Mouse (Mus musculus): ENCODE results near the gene Pga5. TPM values are rescaled to one million over a fixed set of nuclear protein-coding genes. Genes with fewer than 3 reads are reported as not detected.

The Pga5 gene
- polyA plus RNA-seq, 1 experiment: not detected

DNA sequence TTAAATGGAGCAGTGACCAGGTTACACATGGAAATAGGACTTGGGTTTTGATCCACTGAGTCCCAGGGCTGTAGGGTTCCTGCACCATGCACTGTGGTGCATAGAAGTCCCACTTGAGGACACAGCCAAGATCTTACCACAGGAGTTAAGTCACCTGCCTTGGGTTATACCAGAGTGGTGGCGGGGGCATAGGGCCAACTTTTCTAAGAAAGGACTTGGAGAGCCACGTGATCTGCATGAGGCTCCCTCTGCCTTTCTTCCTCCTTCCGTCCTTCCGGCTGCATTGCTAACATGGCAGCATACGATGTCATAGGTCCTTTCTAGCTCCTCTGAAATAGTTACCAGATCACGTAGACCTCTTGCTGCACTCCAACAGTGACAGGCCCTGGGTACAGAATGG is 37.6 kb upstream of the Pga5 start:
- 68% methylated on average over 6 of the region's 6 CpGs for WGBS
- Histone ChIP-seq H3K27ac (ENCODE audit: control insufficient read depth, insufficient read depth, low read depth, low read length, poor library complexity) (no peak overlapping the region), H3K4me1 (ENCODE audit: control insufficient read depth, insufficient read depth, low read length) (no peaks in the 10 kb centered on the region), H3K4me3 (replicated peaks; ENCODE audit: control insufficient read depth, low read depth, low read length) (no peak overlapping the region)
- TF ChIP-seq CTCF (IDR thresholded peaks at IDR 0.05; ENCODE audit: control insufficient read depth, insufficient read depth, low read length) (no peak), POLR2A (IDR thresholded peaks at IDR 0.05; ENCODE audit: borderline replicate concordance, control insufficient read depth, low read depth, low read length) (no peak)

DNA sequence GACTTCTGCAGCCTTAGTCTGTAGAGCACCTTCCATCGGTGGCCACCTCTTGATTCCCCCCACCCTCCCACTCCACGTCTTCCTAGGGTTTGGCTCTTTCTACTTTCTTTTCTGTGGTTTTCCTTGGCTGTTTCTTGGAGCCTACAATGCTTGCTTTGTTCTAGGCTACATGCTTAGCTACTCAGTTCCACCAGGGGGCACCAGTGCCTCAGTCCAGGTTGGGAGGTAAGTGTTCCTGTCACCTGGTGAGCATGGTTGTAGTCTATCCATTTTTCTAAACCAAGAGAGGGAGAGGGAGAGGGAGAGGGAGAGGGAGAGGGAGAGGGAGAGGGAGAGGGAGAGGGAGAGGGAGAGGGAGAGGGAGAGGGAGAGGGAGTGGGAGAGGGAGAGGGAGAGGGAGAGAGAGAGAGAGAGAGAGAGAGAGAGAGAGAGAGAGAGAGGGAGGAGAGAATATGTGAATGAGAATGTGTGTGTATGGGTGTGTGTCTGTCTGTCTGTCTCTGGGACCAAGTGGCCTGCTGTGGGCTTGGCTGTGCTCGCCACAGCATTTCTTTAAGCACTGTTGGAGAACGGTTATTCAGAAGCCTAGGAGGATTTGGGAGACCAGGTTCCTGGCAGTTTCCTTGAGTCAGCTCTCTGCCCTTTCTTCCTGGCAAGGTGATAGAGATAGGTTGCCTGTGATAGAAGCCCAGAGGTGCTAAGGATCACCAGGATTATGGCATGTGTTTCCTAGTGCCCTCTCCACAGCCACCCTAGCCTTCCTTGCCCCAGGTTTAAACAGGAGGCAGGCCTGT is 37.0 kb upstream of the Pga5 start:
- WGBS: 40% methylated on average over 4 of the region's 4 CpGs
- H3K27ac ChIP-seq (ENCODE audit: control insufficient read depth, insufficient read depth, low read depth, low read length, poor library complexity): no peak overlapping the region

DNA sequence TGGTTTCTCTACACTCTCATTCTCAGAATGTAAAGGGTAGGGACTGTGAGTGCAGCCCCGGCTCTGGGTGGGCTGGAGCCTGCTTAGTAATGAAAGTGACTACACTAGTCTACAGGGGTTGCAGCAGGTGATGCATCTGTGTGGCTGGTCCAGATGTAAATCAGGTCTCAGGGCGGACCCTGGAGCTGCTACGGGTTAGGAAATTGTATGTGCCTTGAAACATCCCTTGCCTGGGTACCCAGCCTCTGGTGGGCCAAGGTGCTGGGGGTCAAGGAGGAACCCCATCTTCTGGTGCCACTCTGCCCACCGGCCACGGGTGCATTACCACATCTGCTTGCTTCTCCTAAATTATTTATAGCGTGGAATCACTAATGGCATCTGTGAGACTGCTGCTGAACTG is 36.3 kb upstream of the Pga5 start:
- TF ChIP-seq CTCF (IDR thresholded peaks at IDR 0.05; ENCODE audit: control insufficient read depth, insufficient read depth, low read length) (no peak), POLR2A (IDR thresholded peaks at IDR 0.05; ENCODE audit: borderline replicate concordance, control insufficient read depth, low read depth, low read length) (no peak)
- WGBS: 79% methylated on average over 6 of the region's 6 CpGs
- H3K27ac ChIP-seq (ENCODE audit: control insufficient read depth, insufficient read depth, low read depth, low read length, poor library complexity): no peak overlapping the region
- H3K4me1 ChIP-seq (ENCODE audit: control insufficient read depth, insufficient read depth, low read length): no peaks in the 10 kb centered on the region
- no peak overlapping the region for H3K4me3 ChIP-seq (replicated peaks; ENCODE audit: control insufficient read depth, low read depth, low read length)

More for the DNA sequence above, 37.0 kb upstream of the Pga5 start:
- H3K4me3 ChIP-seq (replicated peaks; ENCODE audit: control insufficient read depth, low read depth, low read length): no peak overlapping the region
- no peaks in the 10 kb centered on the region for H3K4me1 ChIP-seq (ENCODE audit: control insufficient read depth, insufficient read depth, low read length)
- peak; percentile 92 for TF ChIP-seq CTCF (IDR thresholded peaks at IDR 0.05; ENCODE audit: control insufficient read depth, insufficient read depth, low read length)
- TF ChIP-seq POLR2A (IDR thresholded peaks at IDR 0.05; ENCODE audit: borderline replicate concordance, control insufficient read depth, low read depth, low read length): no peak

DNA sequence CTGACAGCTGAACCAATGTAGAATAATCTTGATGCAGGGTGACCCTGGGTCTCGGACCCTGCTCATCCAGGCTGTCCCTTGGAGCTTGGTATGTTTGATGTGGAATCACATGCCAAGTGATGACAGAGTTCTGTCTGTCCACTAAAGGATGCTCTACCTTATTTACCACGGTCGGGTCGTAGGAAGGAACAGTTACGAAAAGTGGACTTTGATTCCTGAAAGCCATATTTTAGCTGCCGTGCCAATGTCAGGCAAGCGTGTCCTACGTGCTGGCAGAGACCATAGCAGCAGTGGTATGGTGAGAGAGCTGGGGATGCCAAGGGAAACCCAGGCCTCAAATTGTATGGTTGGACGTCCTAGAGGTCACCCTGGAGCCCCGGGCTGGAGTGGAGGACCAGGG is 35.7 kb upstream of the Pga5 start:
- no peak overlapping the region for H3K4me3 ChIP-seq (replicated peaks; ENCODE audit: control insufficient read depth, low read depth, low read length)
- H3K27ac ChIP-seq (ENCODE audit: control insufficient read depth, insufficient read depth, low read depth, low read length, poor library complexity): no peak overlapping the region
- no peaks in the 10 kb centered on the region for H3K4me1 ChIP-seq (ENCODE audit: control insufficient read depth, insufficient read depth, low read length)
- TF ChIP-seq CTCF (IDR thresholded peaks at IDR 0.05; ENCODE audit: control insufficient read depth, insufficient read depth, low read length) (no peak), POLR2A (IDR thresholded peaks at IDR 0.05; ENCODE audit: borderline replicate concordance, control insufficient read depth, low read depth, low read length) (no peak)
- WGBS: 89% methylated on average over 10 of the region's 10 CpGs

DNA sequence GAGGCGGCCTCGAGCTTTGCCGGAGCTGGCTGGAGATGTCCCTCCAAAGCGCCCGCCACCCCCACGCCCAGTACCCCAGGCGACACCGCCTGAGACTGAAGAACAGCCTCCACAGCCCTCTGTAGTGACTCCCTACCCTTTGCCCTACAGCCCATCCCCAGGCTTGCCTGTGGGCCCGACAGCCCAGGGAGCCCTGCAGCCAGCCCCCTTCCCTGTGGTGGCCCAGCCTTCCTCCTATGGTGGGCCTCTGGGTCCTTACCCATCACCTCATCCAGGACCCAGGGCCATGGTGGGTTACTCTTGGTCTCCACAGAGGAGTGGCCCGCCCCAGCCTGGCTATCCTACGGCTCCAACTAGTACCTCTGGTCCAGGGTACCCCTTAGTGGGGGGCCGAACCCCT is 34.8 kb upstream of the Pga5 start:
- H3K27ac ChIP-seq (ENCODE audit: control insufficient read depth, insufficient read depth, low read depth, low read length, poor library complexity): no peak overlapping the region
- TF ChIP-seq CTCF (IDR thresholded peaks at IDR 0.05; ENCODE audit: control insufficient read depth, insufficient read depth, low read length) (no peak), POLR2A (IDR thresholded peaks at IDR 0.05; ENCODE audit: borderline replicate concordance, control insufficient read depth, low read depth, low read length) (no peak)
- H3K4me3 ChIP-seq (replicated peaks; ENCODE audit: control insufficient read depth, low read depth, low read length): no peak overlapping the region
- 91% methylated on average over 12 of the region's 12 CpGs for WGBS
- no peaks in the 10 kb centered on the region for H3K4me1 ChIP-seq (ENCODE audit: control insufficient read depth, insufficient read depth, low read length)

DNA sequence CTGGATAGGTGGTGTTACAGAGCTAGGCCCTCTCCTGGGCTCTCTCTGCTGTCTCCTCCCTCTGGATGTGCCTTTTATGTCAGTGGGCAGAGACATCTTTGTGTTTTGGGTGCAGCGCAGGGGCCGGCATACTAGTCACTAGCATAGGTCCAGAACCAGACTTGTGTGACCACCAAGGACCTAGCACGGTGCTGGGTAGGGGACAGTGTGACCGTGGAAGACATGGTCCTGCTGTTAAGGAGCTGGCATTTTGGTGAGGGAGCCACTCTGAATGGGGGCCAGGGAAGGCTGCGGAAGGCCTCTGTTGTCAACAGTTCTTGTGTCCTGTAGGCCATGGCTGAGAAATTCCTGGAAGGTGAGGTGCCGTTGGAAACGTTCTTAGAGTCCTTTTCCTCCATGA is 34.3 kb upstream of the Pga5 start:
- TF ChIP-seq POLR2A (IDR thresholded peaks at IDR 0.05; ENCODE audit: borderline replicate concordance, control insufficient read depth, low read depth, low read length) (no peak), CTCF (IDR thresholded peaks at IDR 0.05; ENCODE audit: control insufficient read depth, insufficient read depth, low read length) (no peak)
- no peak overlapping the region for H3K27ac ChIP-seq (ENCODE audit: control insufficient read depth, insufficient read depth, low read depth, low read length, poor library complexity)
- WGBS: 91% methylated on average over 7 of the region's 7 CpGs
- no peaks in the 10 kb centered on the region for H3K4me1 ChIP-seq (ENCODE audit: control insufficient read depth, insufficient read depth, low read length)
- no peak overlapping the region for H3K4me3 ChIP-seq (replicated peaks; ENCODE audit: control insufficient read depth, low read depth, low read length)

DNA sequence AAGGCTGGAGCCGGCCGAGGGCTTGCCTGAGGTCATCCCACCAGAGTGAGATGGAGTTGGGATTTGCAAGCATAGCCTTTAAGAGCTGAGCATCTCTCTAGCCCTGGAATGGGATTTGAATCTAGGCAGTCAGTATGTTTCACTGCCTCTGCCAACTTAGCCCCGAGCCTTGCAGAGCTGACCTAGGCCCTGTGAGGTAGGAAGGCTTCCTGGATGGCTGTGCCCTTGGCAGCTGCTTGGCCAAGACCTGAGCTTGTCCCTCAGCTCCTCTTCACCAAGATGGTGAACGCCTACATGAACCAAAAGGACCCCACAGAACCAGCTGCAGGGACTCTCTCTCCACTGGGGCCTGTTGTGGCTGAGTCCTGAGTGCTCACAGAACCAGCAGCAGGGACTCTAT is 32.9 kb upstream of the Pga5 start:
- H3K27ac ChIP-seq (ENCODE audit: control insufficient read depth, insufficient read depth, low read depth, low read length, poor library complexity): no peak overlapping the region
- TF ChIP-seq POLR2A (IDR thresholded peaks at IDR 0.05; ENCODE audit: borderline replicate concordance, control insufficient read depth, low read depth, low read length): no peak
- H3K4me3 ChIP-seq (replicated peaks; ENCODE audit: control insufficient read depth, low read depth, low read length): no peak overlapping the region
- WGBS: 94% methylated on average over 4 of the region's 4 CpGs
- no peaks in the 10 kb centered on the region for H3K4me1 ChIP-seq (ENCODE audit: control insufficient read depth, insufficient read depth, low read length)

DNA sequence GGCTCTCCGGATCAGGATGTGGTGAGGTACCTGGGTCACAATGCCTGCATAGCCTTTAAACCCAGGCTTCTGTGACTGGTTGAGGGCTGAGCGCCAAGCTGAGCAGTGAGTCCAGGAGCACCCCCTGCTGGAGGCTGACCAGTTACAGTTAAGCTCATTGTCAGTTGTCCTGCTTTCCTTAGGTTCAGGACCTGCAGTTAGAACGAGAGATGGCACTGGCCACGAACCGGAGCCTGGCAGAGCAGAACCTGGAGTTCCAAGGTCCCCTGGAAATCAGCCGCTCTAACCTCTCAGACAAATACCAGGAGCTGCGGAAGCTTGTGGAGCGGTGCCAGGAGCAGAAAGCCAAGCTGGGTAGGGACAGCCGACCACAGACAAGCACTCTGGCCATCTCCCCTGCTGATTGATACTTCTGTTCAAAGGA is 32.2 kb upstream of the Pga5 start:
- TF ChIP-seq CTCF (IDR thresholded peaks at IDR 0.05; ENCODE audit: control insufficient read depth, insufficient read depth, low read length): peak; percentile 76
- no peak for TF ChIP-seq POLR2A (IDR thresholded peaks at IDR 0.05; ENCODE audit: borderline replicate concordance, control insufficient read depth, low read depth, low read length)
- H3K4me1 ChIP-seq (ENCODE audit: control insufficient read depth, insufficient read depth, low read length): no peaks in the 10 kb centered on the region
- WGBS: 56% methylated on average over 9 of the region's 9 CpGs
- H3K4me3 ChIP-seq (replicated peaks; ENCODE audit: control insufficient read depth, low read depth, low read length): no peak overlapping the region
- no peak overlapping the region for H3K27ac ChIP-seq (ENCODE audit: control insufficient read depth, insufficient read depth, low read depth, low read length, poor library complexity)

Data from bone marrow, adult 2 months (tissue).